13 mouse cellular contexts compared by ENCODE assay signal in the genomic region with DNA sequence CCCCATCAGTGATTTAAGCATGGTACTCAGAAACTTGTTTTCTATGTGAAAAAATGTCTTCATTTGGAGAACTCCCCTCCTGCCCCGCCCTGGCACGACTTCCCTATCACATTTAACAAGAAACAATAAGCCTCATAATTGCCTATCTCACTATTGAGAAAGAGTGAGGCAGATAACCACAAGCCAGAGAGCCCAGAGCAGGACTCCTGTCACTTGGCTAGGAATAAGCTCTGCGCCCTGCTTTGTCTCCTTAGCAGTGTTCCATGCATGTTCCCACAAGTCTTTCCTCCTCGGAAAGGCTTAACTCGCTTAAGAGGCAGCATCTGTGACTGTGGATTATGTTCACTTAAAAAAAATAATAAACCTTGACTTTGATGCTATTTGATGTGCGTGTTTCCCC.
"Had no signal": no experiment of that assay in that cellular context is flagged by ENCODE, and none has a peak within 500 bp of the region (broad histone marks: within the 10 kb centered on the region; RNA-seq: fewer than 3 reads in every experiment).

No protein-coding gene starts in this region.

- H3K4me2 ChIP-seq: limb, embryonic 13.5 days; midbrain, embryonic 15.5 days; stomach, embryonic 15.5 days had no signal

- ATAC-seq: lung, postnatal 0 days; midbrain, embryonic 15.5 days had no signal

- H3K27ac ChIP-seq: layer of hippocampus, adult 2 months; limb, embryonic 13.5 days; liver, embryonic 14.5 days; midbrain, embryonic 15.5 days; stomach, embryonic 15.5 days had no signal

- H3K9me3 ChIP-seq: limb, embryonic 13.5 days; midbrain, embryonic 15.5 days; stomach, embryonic 15.5 days had no signal

- H3K27me3 ChIP-seq: limb, embryonic 13.5 days; midbrain, embryonic 15.5 days; stomach, embryonic 15.5 days had no signal

- H3K4me1 ChIP-seq: limb, embryonic 13.5 days; midbrain, embryonic 15.5 days; stomach, embryonic 15.5 days had no signal

- H3K9ac ChIP-seq: limb, embryonic 13.5 days; liver, embryonic 14.5 days; midbrain, embryonic 15.5 days; stomach, embryonic 15.5 days had no signal

- DNase-seq: kidney, adult 11 months; kidney, postnatal 10 days; kidney, postnatal 4 days; left cerebral cortex, postnatal 4 days; lung, adult 2 months; right cerebral cortex, postnatal 14 days; thymus, postnatal 36 days had no signal

- H3K4me3 ChIP-seq: layer of hippocampus, adult 2 months; limb, embryonic 13.5 days; midbrain, embryonic 15.5 days; stomach, embryonic 15.5 days had no signal

- H3K36me3 ChIP-seq: limb, embryonic 13.5 days; midbrain, embryonic 15.5 days; stomach, embryonic 15.5 days had no signal
